26 mouse cellular contexts compared by ENCODE assay signal in the genomic region with DNA sequence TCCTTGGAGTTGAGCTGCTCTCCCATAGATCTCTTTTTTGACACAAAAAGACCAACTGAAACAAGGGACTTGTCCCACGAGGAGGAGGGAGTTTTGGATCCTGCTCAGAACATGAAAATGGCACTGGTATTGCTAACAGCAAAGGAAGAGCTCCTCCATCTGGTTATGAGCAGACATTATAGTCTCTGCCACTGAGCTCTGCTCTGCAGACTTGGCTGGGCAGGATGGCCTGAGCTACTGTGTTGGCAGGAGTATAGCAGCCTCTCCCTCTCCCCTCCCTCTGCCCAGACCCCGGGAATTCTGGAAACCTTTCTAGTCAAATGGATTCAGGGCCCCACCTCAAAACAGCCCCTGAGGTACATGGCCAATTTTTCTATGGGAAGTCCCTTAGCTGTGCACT.
DNase-seq lines count a peak whose midpoint lies in the region; ATAC-seq and TF ChIP-seq lines count a peak whose summit lies in the region.
"Had no signal": no experiment of that assay in that cellular context is flagged by ENCODE, and none has a peak within 500 bp of the region (broad histone marks: within the 10 kb centered on the region; RNA-seq: fewer than 3 reads in every experiment).

No protein-coding gene starts in this region.

- DNase-seq in forebrain, embryonic 14.5 days (ENCODE audit: low spot score): peak; percentile 11
- no peak for DNase-seq in lung, postnatal 0 days (ENCODE audit: low spot score)
- no peak for DNase-seq in lung, postnatal 10 days
- no peak for DNase-seq in urinary bladder, postnatal 25 days (ENCODE audit: low spot score)
- DNase-seq: adrenal gland, postnatal 36 days; cerebellum, adult 18-20 months; gastrocnemius, postnatal 14 days; heart, adult 11 months; heart, postnatal 14 days; kidney, adult 2 months; liver, postnatal 0 days; lung, postnatal 14 days; right cerebral cortex, postnatal 25 days; thymus, postnatal 14 days had no signal

- WGBS in forebrain, embryonic 14.5 days: 50% methylated on average over 2 of the region's 2 CpGs
- WGBS in forebrain, embryonic 12.5 days: 65% methylated on average over 2 of the region's 2 CpGs
- 70% methylated on average over 2 of the region's 2 CpGs for WGBS in intestine, postnatal 0 days
- 55% methylated on average over 2 of the region's 2 CpGs for WGBS in intestine, embryonic 15.5 days
- WGBS in lung, postnatal 0 days: 50% methylated on average over 2 of the region's 2 CpGs

- H3K4me3 ChIP-seq in forebrain, embryonic 14.5 days (ENCODE audit: low read depth, low read length): no peak overlapping the region
- H3K4me3 ChIP-seq in forebrain, embryonic 12.5 days (replicated peaks): no peak overlapping the region
- H3K4me3 ChIP-seq in intestine, postnatal 0 days (ENCODE audit: low read depth, low read length): no peak overlapping the region
- H3K4me3 ChIP-seq in intestine, embryonic 15.5 days (replicated peaks): no peak overlapping the region
- no peak overlapping the region for H3K4me3 ChIP-seq in lung, postnatal 0 days (ENCODE audit: low read depth, low read length)
- no peak overlapping the region for H3K4me3 ChIP-seq in cortical plate, adult 2 months (ENCODE audit: insufficient read depth, low read length)
- H3K4me3 ChIP-seq: heart, embryonic 12.5 days; limb, embryonic 12.5 days; midbrain, embryonic 12.5 days; neural tube, embryonic 12.5 days had no signal

- H3K9me3 ChIP-seq in forebrain, embryonic 14.5 days (replicated peaks; ENCODE audit: control insufficient read depth, low read length): no peaks in the 10 kb centered on the region
- H3K9me3 ChIP-seq in forebrain, embryonic 12.5 days: no peaks in the 10 kb centered on the region
- H3K9me3 ChIP-seq in intestine, postnatal 0 days (ENCODE audit: control insufficient read depth): no peaks in the 10 kb centered on the region
- no peaks in the 10 kb centered on the region for H3K9me3 ChIP-seq in intestine, embryonic 15.5 days
- H3K9me3 ChIP-seq in lung, postnatal 0 days (ENCODE audit: low read length): no peaks in the 10 kb centered on the region
- H3K9me3 ChIP-seq: heart, embryonic 12.5 days; limb, embryonic 12.5 days; midbrain, embryonic 12.5 days; neural tube, embryonic 12.5 days had no signal

- no peak for TF ChIP-seq POLR2A in cortical plate, adult 2 months (IDR thresholded peaks at IDR 0.05; ENCODE audit: extremely low read depth, insufficient read depth, low read length)

- no peak for TF ChIP-seq EP300 in lung, postnatal 0 days (IDR thresholded peaks at IDR 0.05)

- H3K27me3 ChIP-seq in forebrain, embryonic 14.5 days (replicated peaks; ENCODE audit: control insufficient read depth, insufficient read depth, low read length): no peaks in the 10 kb centered on the region
- no peaks in the 10 kb centered on the region for H3K27me3 ChIP-seq in forebrain, embryonic 12.5 days
- H3K27me3 ChIP-seq in intestine, postnatal 0 days (replicated peaks; ENCODE audit: control insufficient read depth, insufficient read depth, low read length): no peaks in the 10 kb centered on the region
- H3K27me3 ChIP-seq in intestine, embryonic 15.5 days (replicated peaks): no peaks in the 10 kb centered on the region
- H3K27me3 ChIP-seq in lung, postnatal 0 days (replicated peaks; ENCODE audit: insufficient read depth, low read length): no peaks in the 10 kb centered on the region
- H3K27me3 ChIP-seq: heart, embryonic 12.5 days; limb, embryonic 12.5 days; midbrain, embryonic 12.5 days; neural tube, embryonic 12.5 days; Patski had no signal

- ATAC-seq in forebrain, embryonic 14.5 days: no peak
- no peak for ATAC-seq in forebrain, embryonic 12.5 days (ENCODE audit: low FRiP score)
- ATAC-seq in intestine, postnatal 0 days: no peak
- no peak for ATAC-seq in intestine, embryonic 15.5 days
- no peak for ATAC-seq in lung, postnatal 0 days
- ATAC-seq: CD4-positive, CD25-positive, alpha-beta regulatory T cell, adult 4 months; liver, postnatal 0 days; Patski had no signal

- no peak overlapping the region for H3K27ac ChIP-seq in forebrain, embryonic 14.5 days (ENCODE audit: low read depth, low read length)
- no peak overlapping the region for H3K27ac ChIP-seq in forebrain, embryonic 12.5 days
- no peak overlapping the region for H3K27ac ChIP-seq in intestine, postnatal 0 days (ENCODE audit: low read depth, low read length)
- no peak overlapping the region for H3K27ac ChIP-seq in intestine, embryonic 15.5 days
- no peak overlapping the region for H3K27ac ChIP-seq in lung, postnatal 0 days (ENCODE audit: low read length)
- H3K27ac ChIP-seq in cortical plate, adult 2 months (ENCODE audit: insufficient read depth, low read length): no peak overlapping the region
- H3K27ac ChIP-seq: kidney, postnatal 0 days; limb, embryonic 12.5 days; midbrain, embryonic 12.5 days; neural tube, embryonic 12.5 days had no signal

- no peak overlapping the region for H3K4me2 ChIP-seq in forebrain, embryonic 14.5 days (ENCODE audit: low read length)
- H3K4me2 ChIP-seq in forebrain, embryonic 12.5 days: no peak overlapping the region
- H3K4me2 ChIP-seq in intestine, postnatal 0 days (replicated peaks; ENCODE audit: low read depth): no peak overlapping the region
- H3K4me2 ChIP-seq in intestine, embryonic 15.5 days (replicated peaks): no peak overlapping the region
- no peak overlapping the region for H3K4me2 ChIP-seq in lung, postnatal 0 days (replicated peaks; ENCODE audit: low read depth, low read length)
- H3K4me2 ChIP-seq: heart, embryonic 12.5 days; limb, embryonic 12.5 days; liver, embryonic 11.5 days; midbrain, embryonic 12.5 days; neural tube, embryonic 12.5 days had no signal

- H3K9ac ChIP-seq in forebrain, embryonic 14.5 days (ENCODE audit: low read length): no peak overlapping the region
- no peak overlapping the region for H3K9ac ChIP-seq in forebrain, embryonic 12.5 days
- no peak overlapping the region for H3K9ac ChIP-seq in intestine, postnatal 0 days (ENCODE audit: low read depth, low read length)
- H3K9ac ChIP-seq in intestine, embryonic 15.5 days: no peak overlapping the region
- no peak overlapping the region for H3K9ac ChIP-seq in lung, postnatal 0 days (replicated peaks; ENCODE audit: low read depth)
- H3K9ac ChIP-seq: heart, embryonic 12.5 days; limb, embryonic 12.5 days; liver, postnatal 0 days; midbrain, embryonic 12.5 days; neural tube, embryonic 12.5 days had no signal

- peak; percentile 17; the same call in 1 of the 2 replicates for TF ChIP-seq CTCF in intestine, postnatal 0 days (IDR thresholded peaks at IDR 0.05; ENCODE audit: low read depth)
- peak; percentile 4; the same call in 1 of the 2 replicates for TF ChIP-seq CTCF in lung, postnatal 0 days (IDR thresholded peaks at IDR 0.05)
- 0 out of 2 replicates have a peak, but pooled peaks have one; percentile 21 for TF ChIP-seq CTCF in cortical plate, adult 2 months (IDR thresholded peaks at IDR 0.05; ENCODE audit: extremely low read depth, insufficient read depth, low read length)

- H3K4me1 ChIP-seq in forebrain, embryonic 14.5 days (ENCODE audit: control insufficient read depth, insufficient read depth, low read length): no peaks in the 10 kb centered on the region
- peaks cover 6% of the 10 kb centered on the region; the same call in 1 of the 2 replicates for H3K4me1 ChIP-seq in forebrain, embryonic 12.5 days
- H3K4me1 ChIP-seq in intestine, postnatal 0 days (replicated peaks; ENCODE audit: control insufficient read depth, insufficient read depth, low read length): no peaks in the 10 kb centered on the region
- H3K4me1 ChIP-seq in intestine, embryonic 15.5 days (replicated peaks): no peaks in the 10 kb centered on the region
- H3K4me1 ChIP-seq in lung, postnatal 0 days (ENCODE audit: insufficient read depth, low read depth, low read length): no peaks in the 10 kb centered on the region
- peaks cover under 1% of the 10 kb centered on the region; the same call in 1 of the 2 replicates for H3K4me1 ChIP-seq in cortical plate, adult 2 months (ENCODE audit: control insufficient read depth, insufficient read depth, low read length)
- H3K4me1 ChIP-seq: limb, embryonic 12.5 days; neural tube, embryonic 12.5 days had no signal

- peaks cover 13% of the 10 kb centered on the region; the same call in 1 of the 2 replicates for H3K36me3 ChIP-seq in forebrain, embryonic 14.5 days (ENCODE audit: control insufficient read depth, insufficient read depth, low read length)
- peaks cover 7% of the 10 kb centered on the region for H3K36me3 ChIP-seq in forebrain, embryonic 12.5 days (replicated peaks)
- 0 out of 2 replicates have a peak, but pooled peaks cover 3% of the 10 kb centered on the region for H3K36me3 ChIP-seq in intestine, postnatal 0 days (ENCODE audit: control insufficient read depth, insufficient read depth)
- 0 out of 2 replicates have a peak, but pooled peaks cover 3% of the 10 kb centered on the region for H3K36me3 ChIP-seq in intestine, embryonic 15.5 days
- no peaks in the 10 kb centered on the region for H3K36me3 ChIP-seq in lung, postnatal 0 days (ENCODE audit: insufficient read depth, low read length)
